In the genomic region with DNA sequence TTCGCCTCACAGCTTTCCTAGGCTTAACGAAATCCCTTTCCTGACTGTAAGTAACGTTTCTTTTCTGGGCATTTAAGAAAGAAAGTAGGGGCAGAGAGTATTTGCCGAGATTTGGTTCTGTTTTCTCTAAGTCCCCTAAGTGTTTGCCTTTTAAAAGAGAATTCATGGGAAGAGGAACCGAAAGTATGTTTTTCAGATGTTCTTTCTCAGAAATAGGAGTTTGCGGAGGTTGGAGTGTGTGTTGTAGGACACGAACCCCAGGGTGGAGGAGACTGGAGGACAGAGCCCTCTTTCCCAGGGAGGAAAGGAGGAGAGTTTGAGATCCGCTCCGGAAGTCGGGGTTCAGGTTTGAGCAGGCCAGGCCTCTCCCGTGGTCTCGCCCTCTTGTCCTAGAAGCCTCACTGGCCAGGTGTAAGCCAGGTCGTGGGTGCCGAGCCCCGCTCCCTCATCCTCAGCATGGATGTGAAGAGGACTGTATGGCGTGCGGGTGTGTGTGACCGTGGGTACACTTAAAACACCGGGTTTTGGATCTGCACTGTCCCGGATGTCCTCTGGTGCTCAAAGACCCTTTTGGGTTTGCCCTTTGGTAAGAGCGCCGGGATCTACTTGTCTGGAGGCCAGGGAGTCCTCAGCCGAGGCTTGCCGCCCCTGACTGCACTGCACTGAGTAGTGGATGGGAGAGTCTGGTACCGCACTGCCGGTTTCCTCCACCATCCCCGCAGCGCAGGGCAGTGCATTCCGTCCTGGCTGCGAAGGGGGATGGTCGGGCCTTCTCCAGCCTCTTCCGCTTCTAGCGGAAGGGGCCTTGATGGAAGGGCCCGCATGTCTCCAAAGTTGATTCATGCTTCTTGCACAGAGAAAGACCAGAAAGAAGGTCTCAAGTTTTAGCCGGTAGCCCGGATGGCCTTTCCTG, we compare ENCODE assay signal across 8 mouse cellular contexts. TPM values are rescaled to one million over a fixed set of nuclear protein-coding genes. Genes with fewer than 3 reads are reported as not detected.
DNase-seq lines count a peak whose midpoint lies in the region; ATAC-seq and TF ChIP-seq lines count a peak whose summit lies in the region.

No protein-coding gene starts in this region.

- no peak overlapping the region for H3K9ac ChIP-seq in heart, embryonic 15.5 days
- H3K9ac ChIP-seq in liver, postnatal 0 days (replicated peaks) = no peak overlapping the region

- WGBS in heart, embryonic 15.5 days = 2% methylated on average over 36 of the region's 36 CpGs
- WGBS in liver, postnatal 0 days (ENCODE audit: insufficient replicate concordance) = 2% methylated on average over 36 of the region's 36 CpGs

- ATAC-seq in heart, embryonic 15.5 days (replicated peaks; ENCODE audit: insufficient number of reproducible peaks, insufficient read depth, low FRiP score, low read depth) = no peak
- ATAC-seq in liver, postnatal 0 days = no peak

- no peak for TF ChIP-seq EP300 in liver, postnatal 0 days (IDR thresholded peaks at IDR 0.05; ENCODE audit: low read depth)

- no peaks in the 10 kb centered on the region for H3K9me3 ChIP-seq in heart, embryonic 15.5 days (replicated peaks)
- no peaks in the 10 kb centered on the region for H3K9me3 ChIP-seq in liver, postnatal 0 days (ENCODE audit: low read length)

- H3K4me3 ChIP-seq in heart, embryonic 15.5 days = peak overlapping the region; percentile 25
- H3K4me3 ChIP-seq in liver, postnatal 0 days (ENCODE audit: low read depth, low read length) = peak overlapping the region; percentile 31

- H3K4me1 ChIP-seq in heart, embryonic 15.5 days (replicated peaks) = peaks cover 37% of the 10 kb centered on the region
- peaks cover 8% of the 10 kb centered on the region; the same call in 1 of the 2 replicates for H3K4me1 ChIP-seq in liver, postnatal 0 days (ENCODE audit: insufficient read depth)

- TF ChIP-seq CTCF in liver, postnatal 0 days (IDR thresholded peaks at IDR 0.05; ENCODE audit: low read depth) = no peak

- DNase-seq in cerebellum, adult 18-20 months = peak; percentile 50 to 62
- DNase-seq in cerebellum, postnatal 4 days (ENCODE audit: low spot score in 2 of 2) = no peak
- DNase-seq in ZHBTc4 (ENCODE audit: low read depth, low spot score) = peak; percentile 89
- DNase-seq in liver, postnatal 0 days = no peak
- no peak for DNase-seq in gastrocnemius, adult 18-20 months (ENCODE audit: low spot score)
- DNase-seq in thymus, postnatal 25 days = no peak
- no peak for DNase-seq in urinary bladder, adult 2 months (ENCODE audit: low spot score)

- H3K27me3 ChIP-seq in heart, embryonic 15.5 days = peaks cover 97% of the 10 kb centered on the region
- H3K27me3 ChIP-seq in liver, postnatal 0 days (ENCODE audit: insufficient read depth, low read length) = peaks cover 86% of the 10 kb centered on the region

- no peaks in the 10 kb centered on the region for H3K36me3 ChIP-seq in heart, embryonic 15.5 days
- no peaks in the 10 kb centered on the region for H3K36me3 ChIP-seq in liver, postnatal 0 days (replicated peaks; ENCODE audit: insufficient read depth, low read length)

- H3K4me2 ChIP-seq in heart, embryonic 15.5 days = peak overlapping the region; percentile 44
- peak overlapping the region; percentile 60 for H3K4me2 ChIP-seq in liver, postnatal 0 days (ENCODE audit: low read depth, low read length)

- H3K27ac ChIP-seq in heart, embryonic 15.5 days = no peak overlapping the region
- H3K27ac ChIP-seq in liver, postnatal 0 days (ENCODE audit: low read depth) = no peak overlapping the region

RNA-seq across cellular contexts. Expression of a gene that starts 3.0 kb away (rescaled TPM):
- polyA plus RNA-seq in heart, embryonic 15.5 days (2015; fragmentation: Nextera tagmentation; extraction: Ambion mirVana) = not detected in 2 replicates
- not detected in 2 replicates for polyA plus RNA-seq in liver, postnatal 0 days (2015; fragmentation: Nextera tagmentation; extraction: Ambion mirVana)
- under 1 TPM; 0.21 to 0.23 TPM for total RNA-seq in gastrocnemius, adult 18-20 months (2021)
- polyA plus RNA-seq in urinary bladder, adult 2 months (2012; rRNA removed) = not detected in 2 replicates

Comparison
In these comparisons a context has a peak if more than half of its experiments do, and no peak if none do; other contexts are left out.
1. DNase-seq: peak in cerebellum, adult 18-20 months (2 of 2) and ZHBTc4 (single experiment); none in cerebellum, postnatal 4 days (0 of 2), liver, postnatal 0 days (single experiment), gastrocnemius, adult 18-20 months (single experiment), thymus, postnatal 25 days (single experiment) and urinary bladder, adult 2 months (single experiment).